Mouse (Mus musculus): ENCODE measurements around the gene Cdc7. TPM values are rescaled to one million over a fixed set of nuclear protein-coding genes. Genes with fewer than 3 reads are reported as not detected.

Gene Cdc7
- polyA plus RNA-seq (2014; fragmentation: Nextera tagmentation; extraction: Ambion mirVana) = 35.8 and 46.9 TPM in 2 replicates

DNA sequence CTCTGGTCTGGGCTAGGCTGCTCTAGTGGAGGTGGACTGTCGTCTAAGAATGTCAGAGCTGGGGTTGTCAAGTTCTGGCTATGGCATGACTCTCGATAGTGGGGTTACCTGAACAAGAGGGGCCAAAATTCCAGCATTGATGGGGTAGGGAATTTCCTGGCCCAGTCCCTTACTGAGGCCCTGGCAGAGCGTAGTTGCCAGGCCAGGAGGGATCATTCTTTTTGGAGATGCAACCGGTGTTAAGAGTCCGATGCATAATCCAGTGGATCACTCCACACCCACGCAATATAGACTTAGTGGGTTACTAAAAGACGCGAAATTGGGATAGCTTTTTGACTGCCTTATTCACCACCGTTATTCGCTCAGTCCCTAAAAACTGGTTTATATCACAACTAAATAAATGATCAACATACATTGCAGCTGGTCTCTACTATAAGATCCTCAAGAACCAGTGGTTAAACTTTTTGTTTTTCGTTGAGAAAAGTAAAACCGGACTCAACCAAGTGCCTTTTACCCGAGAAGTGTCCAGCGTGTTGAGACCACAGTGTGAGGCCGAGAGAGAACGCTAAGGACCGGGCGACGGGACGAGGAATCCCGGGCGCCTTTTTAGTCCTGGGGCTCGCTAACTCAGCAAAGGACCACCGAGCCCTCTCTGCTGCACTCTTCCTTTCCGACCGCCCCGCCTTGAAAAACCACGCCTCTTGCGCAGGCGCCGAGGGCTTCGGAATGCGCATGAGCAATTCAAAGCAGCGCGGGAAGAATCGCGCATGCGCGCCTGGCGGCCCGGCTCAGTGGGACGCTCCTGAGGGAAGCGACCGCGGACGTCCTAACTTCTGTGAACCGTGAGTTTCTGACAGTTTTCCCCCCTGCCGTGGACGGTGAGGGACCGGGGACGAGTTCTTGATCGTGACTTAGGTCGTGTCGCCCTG, at the start of gene Cdc7:
Gene Cdc7, plus strand, starts transcription at position 739 of the 929 bp plus-strand sequence.
- Histone ChIP-seq H3K4me3 (replicated peaks; ENCODE audit: low read depth, low read length) (peak within 1 kb of the TSS; percentile 82), H3K4me2 (ENCODE audit: low read length) (peak within 1 kb of the TSS; percentile 84), H3K36me3 (ENCODE audit: control insufficient read depth, insufficient read depth, low read length) (0 out of 2 replicates have a peak, but pooled peaks cover 7% of the 10 kb centered on the region), H3K27ac (replicated peaks; ENCODE audit: low read depth, low read length) (peak within 1 kb of the TSS; percentile 86), H3K9ac (replicated peaks; ENCODE audit: low read length) (peak within 1 kb of the TSS; percentile 75), H3K4me1 (ENCODE audit: control insufficient read depth, insufficient read depth, low read length) (peaks cover 8% of the 10 kb centered on the region; the same call in 1 of the 2 replicates), H3K9me3 (ENCODE audit: control insufficient read depth, low read length) (no peaks in the 10 kb centered on the region), H3K27me3 (ENCODE audit: control insufficient read depth, insufficient read depth, low read length) (no peaks in the 10 kb centered on the region)
- ATAC-seq (ENCODE audit: low FRiP score, low TSS enrichment) (peak; percentile 91), DNase-seq (peak; percentile 98)
- 4% methylated on average over 54 of the region's 54 CpGs for WGBS

DNA sequence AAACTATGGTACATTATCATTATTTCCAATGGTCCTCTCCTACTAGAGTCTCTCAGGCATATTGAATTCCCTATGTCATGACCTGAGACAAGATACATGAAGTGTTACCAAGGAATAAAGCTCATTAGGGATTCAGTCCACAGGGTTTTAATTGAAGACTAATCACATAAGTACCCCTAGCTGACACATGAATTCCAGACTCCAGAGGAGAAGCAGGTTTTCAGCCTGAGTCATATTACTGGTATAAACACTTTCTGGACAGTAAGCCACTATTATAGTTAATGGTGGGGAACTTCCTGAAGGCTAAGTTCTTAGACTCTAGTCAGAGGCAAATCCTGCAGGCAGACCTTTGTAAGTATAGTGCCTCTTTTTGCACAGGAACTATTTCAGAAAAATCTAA, 44.8 kb upstream of the Cdc7 start:
- Histone ChIP-seq H3K27me3 (ENCODE audit: control insufficient read depth, insufficient read depth, low read length) (no peaks in the 10 kb centered on the region), H3K4me1 (ENCODE audit: control insufficient read depth, insufficient read depth, low read length) (no peaks in the 10 kb centered on the region), H3K4me2 (ENCODE audit: low read length) (no peak overlapping the region), H3K27ac (replicated peaks; ENCODE audit: low read depth, low read length) (no peak overlapping the region), H3K9me3 (ENCODE audit: control insufficient read depth, low read length) (no peaks in the 10 kb centered on the region), H3K4me3 (replicated peaks; ENCODE audit: low read depth, low read length) (no peak overlapping the region), H3K9ac (replicated peaks; ENCODE audit: low read length) (no peak overlapping the region), H3K36me3 (ENCODE audit: control insufficient read depth, insufficient read depth, low read length) (no peaks in the 10 kb centered on the region)
- no peak for DNase-seq
- no peak for ATAC-seq (ENCODE audit: low FRiP score, low TSS enrichment)

DNA sequence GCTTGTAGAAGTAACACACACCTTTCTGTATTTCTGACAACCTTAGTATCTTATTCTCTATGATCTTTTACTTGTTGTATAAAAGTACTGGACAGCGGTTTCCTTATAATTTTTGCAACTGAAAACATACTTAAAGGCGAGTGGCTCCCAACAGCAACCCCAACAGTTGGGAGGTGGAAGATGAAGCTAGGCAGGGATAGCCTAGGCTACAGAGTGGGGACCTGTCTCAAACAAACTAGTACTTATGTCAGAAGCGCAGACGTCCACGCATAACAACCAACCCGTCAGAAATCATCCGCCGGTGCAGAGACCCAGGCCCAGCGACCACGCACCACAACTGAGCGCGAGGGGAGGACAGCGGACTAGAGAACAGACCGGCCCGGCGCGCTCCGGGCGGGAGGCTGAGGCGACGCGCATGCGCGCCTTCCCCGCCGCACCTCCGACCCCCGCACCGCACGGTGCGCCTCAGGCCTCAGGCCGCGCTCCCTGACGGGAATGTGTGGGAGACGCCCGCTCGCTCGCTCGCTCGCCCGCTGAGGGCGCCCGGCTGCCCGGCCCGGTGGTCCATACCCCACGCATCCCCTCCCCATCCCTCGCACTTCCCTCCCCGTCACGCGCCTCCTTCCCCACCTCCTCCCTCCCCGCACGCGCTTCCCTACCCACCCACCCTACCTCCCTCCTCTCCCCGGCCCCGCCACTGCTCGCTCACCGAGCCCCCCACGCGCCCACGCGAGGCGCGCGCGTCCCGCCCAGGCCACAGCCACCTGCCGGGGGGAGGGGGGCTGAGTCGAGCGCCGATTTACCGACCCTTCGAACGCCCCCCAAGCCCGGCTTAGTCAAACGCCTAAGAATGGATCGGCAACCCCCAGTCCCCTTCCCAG, 38.4 kb upstream of the Cdc7 start, which contains the start of gene Hfm1:
Gene Hfm1, minus strand, starts transcription at position 834 of the 881 bp plus-strand sequence.
- Histone ChIP-seq H3K4me3 (replicated peaks; ENCODE audit: low read depth, low read length) (peak within 1 kb of the TSS; percentile 52), H3K9ac (replicated peaks; ENCODE audit: low read length) (peak within 1 kb of the TSS; percentile 76), H3K36me3 (ENCODE audit: control insufficient read depth, insufficient read depth, low read length) (no peaks in the 10 kb centered on the region), H3K4me1 (ENCODE audit: control insufficient read depth, insufficient read depth, low read length) (peaks cover 5% of the 10 kb centered on the region; the same call in 1 of the 2 replicates), H3K4me2 (ENCODE audit: low read length) (peak within 1 kb of the TSS; percentile 59), H3K9me3 (ENCODE audit: control insufficient read depth, low read length) (no peaks in the 10 kb centered on the region), H3K27me3 (ENCODE audit: control insufficient read depth, insufficient read depth, low read length) (no peaks in the 10 kb centered on the region), H3K27ac (replicated peaks; ENCODE audit: low read depth, low read length) (peak within 1 kb of the TSS; percentile 94)
- ATAC-seq (ENCODE audit: low FRiP score, low TSS enrichment) (peak; percentile 95), DNase-seq (peak; percentile 92)
- 1% methylated on average over 66 of the region's 76 CpGs for WGBS

DNA sequence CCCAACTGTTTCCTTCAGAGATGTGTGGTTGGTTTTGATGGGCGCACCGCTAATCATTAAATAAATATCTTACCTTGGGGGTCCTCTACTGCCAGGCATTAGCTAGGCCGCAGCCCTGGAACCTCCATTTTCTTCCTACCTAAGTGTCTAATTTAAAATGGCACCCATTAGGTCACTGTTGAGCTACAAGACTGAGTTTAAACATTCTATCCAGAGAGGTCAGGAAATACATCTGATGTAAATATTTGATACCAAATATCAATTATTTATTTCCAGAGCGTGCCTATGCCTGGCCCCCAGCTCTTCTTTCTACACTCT, 37.8 kb upstream of the Cdc7 start:
- Histone ChIP-seq H3K27ac (replicated peaks; ENCODE audit: low read depth, low read length) (peak overlapping the region; percentile 94), H3K9me3 (ENCODE audit: control insufficient read depth, low read length) (no peaks in the 10 kb centered on the region), H3K4me3 (replicated peaks; ENCODE audit: low read depth, low read length) (peak overlapping the region; percentile 52), H3K27me3 (ENCODE audit: control insufficient read depth, insufficient read depth, low read length) (no peaks in the 10 kb centered on the region), H3K9ac (replicated peaks; ENCODE audit: low read length) (peak overlapping the region; percentile 76), H3K4me2 (ENCODE audit: low read length) (peak overlapping the region; percentile 59), H3K36me3 (ENCODE audit: control insufficient read depth, insufficient read depth, low read length) (no peaks in the 10 kb centered on the region), H3K4me1 (ENCODE audit: control insufficient read depth, insufficient read depth, low read length) (peaks cover 5% of the 10 kb centered on the region; the same call in 1 of the 2 replicates)
- 20% methylated on average over 4 of the region's 4 CpGs for WGBS
- DNase-seq (no peak), ATAC-seq (ENCODE audit: low FRiP score, low TSS enrichment) (peak; percentile 36; the same call in 1 of the 2 replicates)

DNA sequence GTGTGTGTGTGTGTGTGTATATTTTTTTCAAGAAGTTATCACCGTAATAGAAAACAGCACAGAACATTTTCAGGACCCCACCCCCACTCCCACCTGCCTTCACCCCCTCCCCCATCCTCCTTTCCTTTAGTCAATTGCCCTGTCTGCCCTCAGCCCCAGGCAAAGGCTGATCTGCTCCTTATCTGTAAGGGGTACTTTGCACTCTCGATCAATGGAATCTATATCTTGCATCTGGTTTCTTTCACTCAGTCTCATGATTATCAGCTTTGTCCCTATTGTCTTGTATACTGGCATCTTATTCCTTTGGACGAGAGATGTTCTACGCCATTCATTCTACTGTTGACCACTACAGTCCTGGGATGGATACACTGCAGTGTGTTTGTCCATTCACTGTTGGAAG, 36.1 kb upstream of the Cdc7 start:
- no peak for ATAC-seq (ENCODE audit: low FRiP score, low TSS enrichment)
- H3K36me3 ChIP-seq (ENCODE audit: control insufficient read depth, insufficient read depth, low read length) = no peaks in the 10 kb centered on the region
- peaks cover 5% of the 10 kb centered on the region; the same call in 1 of the 2 replicates for H3K4me1 ChIP-seq (ENCODE audit: control insufficient read depth, insufficient read depth, low read length)
- no peaks in the 10 kb centered on the region for H3K27me3 ChIP-seq (ENCODE audit: control insufficient read depth, insufficient read depth, low read length)
- 74% methylated on average over 4 of the region's 4 CpGs for WGBS
- DNase-seq = peak; percentile 1
- H3K4me2 ChIP-seq (ENCODE audit: low read length) = no peak overlapping the region
- no peaks in the 10 kb centered on the region for H3K9me3 ChIP-seq (ENCODE audit: control insufficient read depth, low read length)
- no peak overlapping the region for H3K9ac ChIP-seq (replicated peaks; ENCODE audit: low read length)
- no peak overlapping the region for H3K4me3 ChIP-seq (replicated peaks; ENCODE audit: low read depth, low read length)
- no peak overlapping the region for H3K27ac ChIP-seq (replicated peaks; ENCODE audit: low read depth, low read length)

DNA sequence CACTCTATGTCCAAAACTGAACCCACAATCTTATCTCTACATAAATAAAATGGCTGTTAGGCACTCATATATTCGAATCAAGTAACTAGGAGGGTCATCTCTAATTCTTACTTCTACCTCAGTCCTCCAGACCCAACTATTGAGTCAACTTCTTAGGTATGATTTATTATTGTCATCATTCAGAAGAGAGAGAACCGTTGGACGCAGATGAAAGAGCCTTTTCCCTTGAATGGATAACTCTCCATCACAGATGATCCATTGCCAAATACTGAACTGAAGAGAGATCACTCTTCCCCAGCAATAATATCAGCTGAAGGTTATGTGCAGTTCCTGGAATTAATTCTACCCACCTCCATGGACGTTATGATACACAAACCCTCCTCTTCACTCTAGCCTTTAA, 17.8 kb upstream of the Cdc7 start:
- 86% methylated on average over 4 of the region's 4 CpGs for WGBS
- Histone ChIP-seq H3K4me3 (replicated peaks; ENCODE audit: low read depth, low read length) (no peak overlapping the region), H3K27me3 (ENCODE audit: control insufficient read depth, insufficient read depth, low read length) (no peaks in the 10 kb centered on the region), H3K27ac (replicated peaks; ENCODE audit: low read depth, low read length) (no peak overlapping the region), H3K36me3 (ENCODE audit: control insufficient read depth, insufficient read depth, low read length) (no peaks in the 10 kb centered on the region), H3K9me3 (ENCODE audit: control insufficient read depth, low read length) (no peaks in the 10 kb centered on the region), H3K4me2 (ENCODE audit: low read length) (no peak overlapping the region), H3K9ac (replicated peaks; ENCODE audit: low read length) (no peak overlapping the region), H3K4me1 (ENCODE audit: control insufficient read depth, insufficient read depth, low read length) (no peaks in the 10 kb centered on the region)
- no peak for ATAC-seq (ENCODE audit: low FRiP score, low TSS enrichment)
- no peak for DNase-seq

- Histone ChIP-seq H3K27me3 (ENCODE audit: control insufficient read depth, insufficient read depth, low read length) (no peaks in the 10 kb centered on the region), H3K36me3 (ENCODE audit: control insufficient read depth, insufficient read depth, low read length) (no peaks in the 10 kb centered on the region), H3K27ac (replicated peaks; ENCODE audit: low read depth, low read length) (no peak overlapping the region), H3K9me3 (ENCODE audit: control insufficient read depth, low read length) (no peaks in the 10 kb centered on the region), H3K9ac (replicated peaks; ENCODE audit: low read length) (no peak overlapping the region), H3K4me3 (replicated peaks; ENCODE audit: low read depth, low read length) (no peak overlapping the region), H3K4me1 (ENCODE audit: control insufficient read depth, insufficient read depth, low read length) (no peaks in the 10 kb centered on the region), H3K4me2 (ENCODE audit: low read length) (no peak overlapping the region)
- DNase-seq (no peak), ATAC-seq (ENCODE audit: low FRiP score, low TSS enrichment) (no peak)
- 83% methylated on average over 6 of the region's 6 CpGs for WGBS
These were observed 15.4 kb upstream of the Cdc7 start for GRCm38 (mm10) chr5:106948683-106949082.

GRCm38 (mm10) chr5:106956467-106956866, 7.7 kb upstream of the Cdc7 start:
- H3K9ac ChIP-seq (replicated peaks; ENCODE audit: low read length) = no peak overlapping the region
- H3K4me2 ChIP-seq (ENCODE audit: low read length) = no peak overlapping the region
- WGBS = 73% methylated on average over 3 of the region's 3 CpGs
- no peaks in the 10 kb centered on the region for H3K9me3 ChIP-seq (ENCODE audit: control insufficient read depth, low read length)
- no peaks in the 10 kb centered on the region for H3K27me3 ChIP-seq (ENCODE audit: control insufficient read depth, insufficient read depth, low read length)
- no peak overlapping the region for H3K4me3 ChIP-seq (replicated peaks; ENCODE audit: low read depth, low read length)
- DNase-seq (no peak), ATAC-seq (ENCODE audit: low FRiP score, low TSS enrichment) (no peak)
- H3K4me1 ChIP-seq (ENCODE audit: control insufficient read depth, insufficient read depth, low read length) = no peaks in the 10 kb centered on the region
- H3K36me3 ChIP-seq (ENCODE audit: control insufficient read depth, insufficient read depth, low read length) = no peaks in the 10 kb centered on the region
- H3K27ac ChIP-seq (replicated peaks; ENCODE audit: low read depth, low read length) = no peak overlapping the region
